Mouse (Mus musculus): ENCODE measurements around the gene Lrsam1. TPM values are rescaled to one million over a fixed set of nuclear protein-coding genes. Genes with fewer than 3 reads are reported as not detected.
"Not testable (repeated sequence)": the region's sequence is repeated elsewhere in the genome, so short reads cannot be mapped to it uniquely, and the experiment has no call there.

Lrsam1 gene
- total RNA-seq (2022), result 10 to 100 TPM; 10.1 to 14.6 (median 11.8) TPM

DNA sequence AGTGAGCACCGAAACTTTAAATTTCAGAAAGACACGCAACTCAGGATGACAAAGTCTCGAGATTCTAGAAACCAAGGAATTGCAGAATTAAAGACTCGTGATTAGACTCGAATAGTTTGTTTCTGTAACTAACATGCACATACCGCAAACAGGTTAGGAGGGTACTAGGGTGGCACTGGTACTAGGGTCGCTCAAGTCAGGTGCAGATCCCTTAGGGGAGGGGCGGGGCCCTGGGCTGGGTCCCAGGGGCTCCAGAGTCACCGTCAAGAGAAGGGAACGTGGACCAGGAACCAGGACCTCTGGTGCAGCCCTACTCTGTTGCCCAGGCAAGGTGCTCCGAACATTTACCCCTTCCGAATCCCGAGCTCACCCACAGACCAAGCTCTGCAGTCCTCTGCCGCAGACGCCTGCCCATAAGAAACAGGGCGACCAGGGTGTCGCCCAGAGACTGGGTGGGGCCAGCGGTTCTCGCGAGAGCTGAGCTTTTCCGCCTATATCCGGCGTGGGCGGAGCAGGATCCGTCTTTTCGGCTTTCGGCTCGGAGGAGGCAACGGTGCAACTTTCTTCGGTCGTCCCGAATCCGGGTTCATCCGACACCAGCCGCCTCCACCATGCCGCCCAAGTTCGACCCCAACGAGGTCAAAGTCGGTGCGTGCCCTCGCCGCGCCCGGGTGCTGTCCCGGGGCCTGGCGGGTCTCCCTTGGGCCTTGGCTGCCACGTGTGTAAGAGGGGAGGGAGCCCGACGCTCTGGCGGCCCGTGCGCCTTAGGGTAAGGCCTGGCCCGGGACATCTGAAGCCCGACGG lies at the start of gene Lrsam1, which contains the start of gene Rpl12:
Gene Lrsam1, minus strand, starts transcription at position 423 of the 804 bp plus-strand sequence.
Gene Rpl12, plus strand, starts transcription at position 368 of the 804 bp plus-strand sequence.
- DNase-seq (ENCODE audit: low spot score in 2 of 2), result peak; percentile 86 to 90

GRCm38 (mm10) chr2:33009055-33009454 lies 47.6 kb upstream of the Lrsam1 start:
- DNase-seq (ENCODE audit: low spot score in 2 of 2), result not testable (repeated sequence)

GRCm38 (mm10) chr2:33005041-33005440 lies 43.6 kb upstream of the Lrsam1 start:
- no peak for DNase-seq (ENCODE audit: low spot score in 2 of 2)

- DNase-seq (ENCODE audit: low spot score in 2 of 2), result no peak
Measured at GRCm38 (mm10) chr2:33002144-33002543, 40.7 kb upstream of the Lrsam1 start.

DNA sequence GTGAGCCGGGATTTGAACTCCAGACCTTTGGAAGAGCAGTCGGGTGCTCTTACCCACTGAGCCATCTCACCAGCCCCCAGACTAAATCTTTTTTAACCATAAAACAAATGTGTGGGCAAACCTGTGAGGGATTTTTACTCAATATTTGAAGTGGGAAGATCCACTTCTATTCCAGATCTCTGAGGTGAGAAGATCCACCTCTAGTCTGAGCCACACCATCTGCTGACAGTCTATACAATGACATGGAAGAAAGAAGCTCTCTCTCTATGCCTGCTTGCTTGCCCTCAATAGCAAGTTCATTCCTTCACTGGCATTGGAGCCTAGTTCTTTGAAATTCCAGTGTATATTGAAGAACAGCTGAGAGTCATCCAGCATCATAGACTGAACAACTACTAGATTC lies 38.3 kb upstream of the Lrsam1 start:
- no peak for DNase-seq (ENCODE audit: low spot score in 2 of 2)

GRCm38 (mm10) chr2:32997792-32998191 lies 36.4 kb upstream of the Lrsam1 start:
- no peak for DNase-seq (ENCODE audit: low spot score in 2 of 2)

DNA sequence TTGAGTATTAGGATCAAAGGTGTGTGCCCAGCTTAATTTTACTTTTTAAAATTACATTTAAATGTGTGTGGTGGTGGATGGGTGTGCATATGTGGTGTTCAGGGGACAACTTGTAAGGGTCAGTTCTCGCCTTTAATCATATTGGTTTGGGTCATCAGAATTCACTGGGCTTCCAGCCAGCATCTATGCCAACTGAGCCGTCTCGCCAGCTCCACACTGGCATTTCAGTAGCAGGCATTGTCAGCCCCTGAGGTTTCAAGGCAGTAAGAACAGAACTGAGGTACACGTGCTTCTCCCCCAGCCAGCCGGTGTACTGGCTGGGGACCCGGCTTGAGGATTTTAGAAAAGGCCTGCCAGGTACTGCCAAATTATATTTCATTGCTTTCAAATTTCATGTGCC lies 35.7 kb upstream of the Lrsam1 start:
- no peak for DNase-seq (ENCODE audit: low spot score in 2 of 2)

GRCm38 (mm10) chr2:32992130-32992529 lies 30.7 kb upstream of the Lrsam1 start:
- no peak for DNase-seq (ENCODE audit: low spot score in 2 of 2)

DNA sequence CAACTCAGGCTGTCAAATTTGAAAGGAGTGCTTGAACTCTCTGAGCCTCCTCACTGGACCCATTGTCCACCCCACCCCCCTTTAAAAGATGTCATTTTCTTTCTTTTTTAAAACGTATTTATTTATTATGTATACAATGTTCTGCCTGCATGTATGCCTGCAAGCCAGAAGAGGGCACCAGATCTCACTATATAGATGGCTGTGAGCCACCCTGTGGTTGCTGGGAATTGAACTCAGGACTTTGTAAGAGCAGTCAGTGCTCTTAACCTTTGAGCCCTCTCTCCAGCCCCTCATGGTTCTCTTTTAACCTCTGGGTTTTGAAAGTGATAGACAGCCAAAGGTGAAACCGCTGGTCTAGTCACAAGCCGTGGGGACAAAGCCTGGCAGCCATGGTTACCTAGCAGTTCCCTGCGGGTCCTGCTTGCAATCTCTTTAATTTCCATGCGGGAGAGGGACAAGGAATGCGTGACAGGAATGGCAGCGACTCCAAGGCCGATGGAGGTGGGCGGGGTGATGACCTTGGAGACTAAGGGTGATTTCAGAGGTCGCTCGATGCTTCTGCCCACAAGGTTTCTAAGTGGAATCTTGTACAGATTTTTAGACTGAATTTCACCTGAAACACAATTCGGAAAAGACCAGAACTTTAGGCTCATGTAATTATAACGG lies 28.9 kb upstream of the Lrsam1 start:
- no peak for DNase-seq (ENCODE audit: low spot score in 2 of 2)

DNA sequence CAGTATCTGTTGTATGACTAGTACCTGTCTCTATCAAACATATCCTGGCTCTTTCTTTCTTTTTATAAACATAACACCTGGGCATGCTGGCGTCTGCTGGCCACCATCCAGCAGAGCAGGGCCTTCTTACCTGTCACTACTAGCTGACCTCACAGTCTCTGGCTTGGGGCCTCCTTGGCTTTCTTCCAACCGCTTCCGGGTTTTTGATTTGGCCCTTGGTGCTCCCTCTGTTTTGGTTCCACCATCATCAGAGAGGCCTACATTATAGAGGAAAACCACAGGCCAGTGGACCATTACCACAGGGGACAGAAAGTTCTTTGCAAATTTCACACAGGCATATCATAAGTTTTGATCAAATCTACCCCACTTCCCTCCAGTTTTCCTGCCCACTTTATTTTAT lies 28.0 kb upstream of the Lrsam1 start:
- no peak for DNase-seq (ENCODE audit: low spot score in 2 of 2)

- DNase-seq (ENCODE audit: low spot score in 2 of 2), result no peak
Measured at GRCm38 (mm10) chr2:32985844-32986243, 24.4 kb upstream of the Lrsam1 start.

DNA sequence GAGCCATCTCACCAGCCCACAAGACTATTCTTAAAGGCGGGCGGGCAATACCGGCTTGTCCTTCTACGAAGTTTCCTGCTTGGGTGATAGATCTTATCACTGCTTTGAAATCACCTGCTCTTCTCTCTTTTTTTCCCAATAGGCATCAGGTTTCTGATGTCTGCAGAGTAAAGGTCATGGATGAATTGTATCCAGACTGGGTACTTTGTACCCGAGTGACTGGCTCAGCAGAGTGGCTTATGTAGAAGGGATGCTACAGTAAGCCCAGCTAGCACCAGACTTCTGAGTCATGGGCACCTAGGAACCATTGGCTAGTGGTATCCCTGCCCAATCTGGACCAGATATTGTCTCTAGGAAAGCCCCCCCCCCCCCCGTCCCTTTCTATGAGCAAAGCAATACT lies 22.2 kb upstream of the Lrsam1 start:
- DNase-seq (ENCODE audit: low spot score in 2 of 2), result no peak

- no peak for DNase-seq (ENCODE audit: low spot score in 2 of 2)
Measured at GRCm38 (mm10) chr2:32982700-32983099, 21.3 kb upstream of the Lrsam1 start.

DNA sequence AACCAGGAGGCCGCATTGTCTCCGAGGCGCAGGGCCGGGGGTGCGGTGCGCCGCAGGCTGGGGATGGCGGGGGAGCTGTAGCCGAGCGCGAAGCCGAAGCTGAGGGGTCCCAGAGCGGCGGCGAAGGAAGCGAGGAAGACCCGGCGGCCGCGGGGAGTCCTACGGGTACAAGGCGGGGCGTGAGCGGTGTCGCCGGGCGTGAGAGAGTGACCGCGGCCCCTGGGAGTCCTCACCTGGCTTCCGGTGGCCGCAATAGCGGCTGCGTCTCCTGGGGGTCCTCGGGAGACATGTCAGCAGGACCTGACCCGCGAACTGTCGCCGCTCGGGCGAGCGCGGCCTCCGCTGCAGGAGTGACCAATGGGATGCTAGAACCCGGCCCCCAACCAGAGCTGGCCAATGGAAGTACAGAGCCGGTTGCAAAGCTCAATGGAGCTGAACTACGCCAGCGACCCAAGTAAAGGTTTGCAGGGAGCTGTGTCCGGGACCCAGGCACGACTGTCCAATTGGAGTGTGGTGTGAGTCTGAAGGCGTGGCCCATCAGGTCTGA lies 20.4 kb upstream of the Lrsam1 start, which contains the start of gene Slc2a8:
Gene Slc2a8, minus strand, starts transcription at position 359 of the 547 bp plus-strand sequence.
- peak; percentile 86 to 87 for DNase-seq (ENCODE audit: low spot score in 2 of 2)

DNA sequence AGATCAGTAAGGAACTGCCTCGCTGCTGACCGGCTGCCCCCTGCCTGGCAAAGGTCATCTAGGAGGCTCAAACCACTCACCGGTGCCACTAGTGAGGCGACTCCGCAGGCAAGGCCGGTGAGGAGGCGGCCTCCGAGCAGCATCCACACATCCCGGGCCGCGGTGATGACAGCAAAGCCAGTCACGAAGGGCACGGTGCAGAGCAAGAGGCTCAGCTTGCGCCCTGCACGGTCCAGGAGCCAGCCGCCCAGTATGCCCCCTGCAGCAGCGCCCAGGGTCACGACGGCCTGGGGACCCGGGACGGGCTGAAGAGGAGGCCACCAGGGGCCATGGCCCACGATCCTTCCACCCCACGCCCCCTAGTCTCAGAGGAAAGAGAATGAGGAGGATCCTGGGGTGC lies 19.9 kb upstream of the Lrsam1 start:
- no peak for DNase-seq (ENCODE audit: low spot score in 2 of 2)

DNA sequence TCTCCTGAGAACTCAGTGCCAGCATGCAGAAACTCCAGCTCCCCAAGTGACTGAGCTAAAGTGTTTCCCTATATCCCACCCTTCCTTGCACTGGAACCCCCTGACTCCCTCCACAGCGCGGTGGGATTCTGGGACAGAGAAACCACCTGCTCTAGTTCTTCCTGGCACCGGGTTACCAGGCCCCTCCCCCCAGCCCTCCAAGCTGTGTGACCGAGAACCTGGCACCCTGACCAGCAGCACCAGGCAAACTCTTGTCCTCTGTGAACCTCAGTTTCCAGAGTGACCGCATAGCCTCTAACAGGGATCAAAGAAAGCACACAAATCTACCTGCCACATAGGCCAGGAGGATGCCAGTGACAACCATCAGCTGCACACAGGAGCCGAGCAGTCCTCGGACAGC lies 18.3 kb upstream of the Lrsam1 start:
- DNase-seq (ENCODE audit: low spot score in 2 of 2), result no peak

GRCm38 (mm10) chr2:32978675-32979074 lies 17.3 kb upstream of the Lrsam1 start:
- DNase-seq (ENCODE audit: low spot score in 2 of 2), result no peak

DNA sequence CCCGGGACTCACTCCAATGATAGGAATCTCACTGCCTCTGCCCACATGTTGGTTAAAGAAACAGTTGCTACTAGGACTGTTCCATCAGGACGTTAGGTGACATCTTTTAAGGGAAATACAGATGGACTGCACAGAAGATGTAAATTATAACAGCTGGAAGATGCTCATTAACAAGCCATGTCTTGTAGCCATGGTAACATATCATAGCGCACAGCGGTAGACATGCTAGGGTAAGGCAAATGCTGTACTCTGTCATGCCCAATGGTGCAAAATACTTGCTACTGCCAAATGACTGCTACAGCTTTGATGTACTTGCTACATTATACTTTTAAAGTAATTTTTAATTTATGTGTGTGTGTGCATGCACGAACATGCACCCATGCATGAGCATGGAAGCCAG lies 15.7 kb upstream of the Lrsam1 start:
- DNase-seq (ENCODE audit: low spot score in 2 of 2), result no peak

- DNase-seq (ENCODE audit: low spot score in 2 of 2), result no peak
Measured at GRCm38 (mm10) chr2:32974216-32974615, 12.8 kb upstream of the Lrsam1 start.

- DNase-seq (ENCODE audit: low spot score in 2 of 2), result no peak
Measured at GRCm38 (mm10) chr2:32971235-32971634, 9.8 kb upstream of the Lrsam1 start.

GRCm38 (mm10) chr2:32969326-32969725 lies 7.9 kb upstream of the Lrsam1 start:
- no peak for DNase-seq (ENCODE audit: low spot score in 2 of 2)

DNA sequence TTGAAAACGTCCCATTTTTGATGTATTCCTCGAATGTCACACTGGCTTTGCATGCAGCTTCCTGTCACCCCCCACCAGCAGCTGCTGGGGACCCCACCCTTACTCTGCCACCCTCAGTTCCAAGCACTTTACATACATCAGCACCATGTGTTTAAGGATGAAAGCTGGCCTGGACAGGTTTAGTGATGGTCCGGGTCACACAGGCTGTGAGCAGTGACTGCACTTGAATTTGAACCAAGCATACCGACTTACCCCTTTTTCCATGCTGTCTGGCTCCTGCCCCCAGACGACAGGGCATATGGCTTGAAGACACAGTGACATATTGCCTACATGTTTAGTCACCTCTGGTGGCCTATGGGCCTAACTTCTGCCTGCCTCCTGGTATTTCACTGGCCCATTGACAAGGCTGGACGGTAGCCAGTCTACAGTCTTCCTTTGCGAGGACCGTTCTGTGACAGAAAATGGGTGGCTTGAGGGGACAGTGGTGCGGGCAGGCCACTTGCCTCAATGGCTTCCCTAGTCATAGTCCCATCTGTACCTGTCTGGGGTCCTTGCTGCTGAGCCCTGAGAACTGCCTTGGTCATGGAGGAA lies 6.7 kb upstream of the Lrsam1 start:
- no peak for DNase-seq (ENCODE audit: low spot score in 2 of 2)

Measured in gastrocnemius, adult 8-10 months (tissue).